Mouse (Mus musculus) hindbrain, embryonic 11.5 days (tissue): ENCODE data around the gene Nr1i3. TPM values are rescaled to one million over a fixed set of nuclear protein-coding genes. Genes with fewer than 3 reads are reported as not detected.

ENCODE experiments used
- ATAC-seq: fragments of 200-750 bp; cut with Nextera tagmentation; 2 replicates; pipeline ENCODE4 v1.8.0; 2017; ENCODE audit warnings: mild to moderate bottlenecking, moderate TSS enrichment, moderate library complexity; ENCODE audit not compliant: low FRiP score
- DNase-seq: peaks from one replicate; pipeline ENCODE4 v3.0.0-alpha.2; 2015; ENCODE audit warnings: low spot score
- H3K27ac ChIP-seq: fragments of 300-500 bp; sonication (generic); 2 replicates; pipeline ENCODE4 v1.5.1; 2014; ENCODE audit warnings: mild to moderate bottlenecking, low read depth, low read length
- H3K27me3 ChIP-seq: fragments of 300-500 bp; sonication (generic); 2 replicates; pipeline ENCODE4 v1.6.1; 2014; ENCODE audit warnings: mild to moderate bottlenecking, low read length, moderate library complexity, mixed read lengths; ENCODE audit not compliant: control insufficient read depth, insufficient read depth
- H3K36me3 ChIP-seq: fragments of 300-500 bp; sonication (generic); 2 replicates; pipeline ENCODE4 v1.6.1; 2014; ENCODE audit warnings: mild to moderate bottlenecking, low read length, moderate library complexity, mixed read lengths; ENCODE audit not compliant: control insufficient read depth, insufficient read depth
- H3K4me1 ChIP-seq: fragments of 300-500 bp; sonication (generic); replicated peaks from 2 replicates; pipeline ENCODE4 v1.6.1; 2014; ENCODE audit warnings: low read length, mixed read lengths; ENCODE audit not compliant: control insufficient read depth, insufficient read depth
- H3K4me2 ChIP-seq: fragments of 300-500 bp; sonication (generic); replicated peaks from 2 replicates; pipeline ENCODE4 v1.6.1; 2014; ENCODE audit warnings: mild to moderate bottlenecking, low read depth, low read length
- H3K4me3 ChIP-seq: fragments of 300-500 bp; sonication (generic); 2 replicates; pipeline ENCODE4 v1.5.1; 2014; ENCODE audit warnings: low read depth, low read length
- H3K9ac ChIP-seq: fragments of 300-500 bp; sonication (generic); 2 replicates; pipeline ENCODE4 v1.6.1; 2014; ENCODE audit warnings: low read depth, low read length
- H3K9me3 ChIP-seq: fragments of 300-500 bp; sonication (generic); 2 replicates; pipeline ENCODE4 v1.6.1; 2016; ENCODE audit warnings: low read length; ENCODE audit not compliant: control insufficient read depth
- WGBS: fragments of 180-500 bp; shearing (Covaris S2); extraction: QIAGEN DNeasy Blood & Tissue Kit; methylation state at CpG from one replicate; pipeline ENCODE4 v1.1.7; 2014; 5-methylcytosine and 5-hydroxymethylcytosine counted together
- polyA plus RNA-seq: library from polyadenylated mRNA; unstranded; fragments of >200 nt; fragmentation: Nextera tagmentation; extraction: Ambion mirVana; gene quantifications from 2 replicates; pipeline ENCODE4 v1.2.1, GENCODE M21; 2014

Gene Nr1i3
- polyA plus RNA-seq, 1 experiment from 2014 or later: 0.17 TPM

DNA sequence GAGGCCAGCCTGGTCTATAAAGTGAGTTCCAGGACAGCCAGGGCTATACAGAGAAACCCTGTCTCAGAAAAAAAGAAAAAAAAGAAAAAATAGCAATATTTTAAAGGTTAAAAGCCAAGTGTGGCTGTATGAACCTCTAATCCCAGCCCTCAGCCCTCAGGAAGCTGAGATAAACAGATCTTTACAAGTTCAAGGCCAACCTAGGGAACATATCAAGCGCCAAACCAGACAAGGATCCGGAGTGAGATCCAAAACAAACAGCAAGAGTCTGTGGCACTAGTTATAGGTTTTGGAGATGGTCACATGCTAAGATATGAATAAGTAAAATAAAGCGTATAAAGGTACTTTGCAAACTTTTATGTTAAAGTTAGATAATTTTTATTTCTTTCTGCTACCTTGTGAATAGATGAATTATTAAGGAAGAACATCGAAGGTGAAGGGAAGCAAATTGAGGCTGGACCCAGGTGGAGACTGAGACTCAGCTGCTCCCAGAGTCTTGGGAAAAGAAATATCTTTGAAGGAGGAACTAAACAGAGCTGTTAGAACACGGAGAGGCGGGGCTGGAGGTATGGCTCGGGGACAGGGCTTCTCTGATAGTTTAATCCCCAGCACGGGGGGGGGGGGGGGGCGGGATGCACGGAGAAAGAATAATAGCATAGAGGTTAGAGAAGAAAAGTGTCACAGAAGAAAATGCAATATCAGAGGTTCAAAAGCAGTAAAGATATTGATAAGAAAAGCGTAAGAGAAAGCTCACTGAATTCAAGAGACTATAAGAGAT lies 10.1 kb upstream of the Nr1i3 start:
- Histone ChIP-seq H3K27ac (no peak overlapping the region), H3K27me3 (no peaks in the 10 kb centered on the region), H3K4me3 (no peak overlapping the region), H3K4me1 (no peaks in the 10 kb centered on the region), H3K9ac (no peak overlapping the region), H3K4me2 (no peak overlapping the region), H3K36me3 (no peaks in the 10 kb centered on the region), H3K9me3 (no peaks in the 10 kb centered on the region)
- ATAC-seq (no peak), DNase-seq (no peak)
- WGBS: 67% methylated on average over 9 of the region's 11 CpGs

DNA sequence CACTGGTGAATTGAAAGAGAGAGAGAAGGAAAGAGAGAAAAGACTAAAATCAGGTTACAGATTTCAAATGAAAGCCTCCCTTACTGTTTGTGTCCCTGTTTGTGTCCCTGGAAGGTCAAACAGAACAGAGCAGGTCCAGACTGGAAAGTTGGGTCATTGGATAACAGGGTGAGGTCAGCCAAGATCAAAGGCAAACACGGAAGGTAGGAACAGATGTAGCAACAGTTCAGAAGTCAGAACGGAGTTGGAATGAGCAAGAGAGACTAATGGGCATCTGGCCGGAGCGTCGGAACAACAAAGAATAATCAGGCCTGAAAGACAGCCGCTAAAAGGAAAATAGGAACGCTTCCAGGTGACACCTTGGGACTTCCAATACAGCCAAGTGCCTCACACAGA lies 9.5 kb upstream of the Nr1i3 start:
- no peaks in the 10 kb centered on the region for H3K36me3 ChIP-seq
- H3K27me3 ChIP-seq: no peaks in the 10 kb centered on the region
- DNase-seq (no peak), ATAC-seq (no peak)
- no peak overlapping the region for H3K9ac ChIP-seq
- no peak overlapping the region for H3K27ac ChIP-seq
- H3K4me2 ChIP-seq: no peak overlapping the region
- no peak overlapping the region for H3K4me3 ChIP-seq
- WGBS: 69% methylated on average over 7 of the region's 7 CpGs
- H3K9me3 ChIP-seq: no peaks in the 10 kb centered on the region
- no peaks in the 10 kb centered on the region for H3K4me1 ChIP-seq

DNA sequence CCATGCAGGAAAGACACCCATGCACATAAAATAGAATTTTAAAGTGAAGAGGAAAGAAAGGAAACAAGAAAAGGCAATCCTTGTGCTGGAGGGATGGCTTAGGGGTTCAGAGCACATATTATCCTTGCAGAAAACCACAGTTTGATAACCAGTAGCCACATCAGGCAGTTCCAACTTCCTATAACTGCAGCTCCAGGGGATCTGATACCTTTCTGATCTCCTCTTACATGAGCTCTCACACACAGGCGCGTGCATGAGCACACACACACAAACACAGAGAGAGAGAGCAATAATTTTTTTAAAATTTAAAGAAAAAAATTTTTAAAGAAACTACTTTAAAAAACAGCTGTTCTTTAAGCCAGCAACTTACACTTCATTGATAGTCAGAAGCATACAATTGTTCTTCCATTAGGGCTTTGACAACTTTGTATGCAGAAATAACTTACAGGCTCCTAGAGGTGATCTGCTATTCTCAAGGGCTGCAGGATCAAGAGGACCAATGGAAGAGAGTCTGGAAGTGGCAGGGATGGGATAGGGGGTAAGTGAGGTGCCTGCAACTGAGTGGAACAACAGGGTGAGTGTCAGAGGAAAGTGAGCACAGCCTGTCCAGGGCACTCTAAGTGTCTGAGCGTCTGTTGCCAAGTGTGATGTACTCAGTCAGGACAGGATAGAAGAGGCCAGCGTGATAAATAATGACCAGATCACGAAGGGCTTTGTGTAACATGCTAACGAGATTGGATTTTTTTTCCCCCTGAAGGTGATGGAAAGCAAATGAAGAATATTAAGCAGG lies 7.9 kb upstream of the Nr1i3 start:
- Histone ChIP-seq H3K9ac (no peak overlapping the region), H3K4me1 (no peaks in the 10 kb centered on the region), H3K4me3 (no peak overlapping the region), H3K36me3 (no peaks in the 10 kb centered on the region), H3K27me3 (no peaks in the 10 kb centered on the region), H3K27ac (no peak overlapping the region), H3K9me3 (no peaks in the 10 kb centered on the region), H3K4me2 (no peak overlapping the region)
- 67% methylated on average over 6 of the region's 6 CpGs for WGBS
- DNase-seq (no peak), ATAC-seq (no peak; the same call in 1 of the 2 replicates)

DNA sequence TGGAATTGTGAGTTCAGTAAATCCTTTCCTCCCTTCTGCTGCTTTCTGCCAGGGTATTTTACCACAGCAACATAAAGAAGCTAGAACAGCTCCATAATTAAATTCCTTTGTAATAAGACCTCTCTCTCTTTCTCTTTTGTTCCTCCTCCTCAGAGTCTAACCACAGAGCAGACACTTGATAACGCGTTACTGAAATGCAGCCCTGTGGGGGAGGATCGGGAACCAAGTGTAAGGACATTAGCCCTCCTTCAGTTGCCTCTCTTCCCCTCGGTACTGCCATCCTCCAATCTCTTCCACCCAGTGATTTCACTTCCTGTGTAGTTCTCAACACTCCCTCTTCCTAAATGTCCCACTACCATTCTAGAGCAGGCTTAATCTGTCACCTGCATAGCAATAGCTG lies 4.4 kb upstream of the Nr1i3 start:
- DNase-seq (no peak), ATAC-seq (no peak)
- Histone ChIP-seq H3K27ac (no peak overlapping the region), H3K9me3 (no peaks in the 10 kb centered on the region), H3K4me2 (no peak overlapping the region), H3K27me3 (no peaks in the 10 kb centered on the region), H3K9ac (no peak overlapping the region), H3K36me3 (no peaks in the 10 kb centered on the region), H3K4me1 (no peaks in the 10 kb centered on the region), H3K4me3 (no peak overlapping the region)
- 43% methylated on average over 4 of the region's 4 CpGs for WGBS

DNA sequence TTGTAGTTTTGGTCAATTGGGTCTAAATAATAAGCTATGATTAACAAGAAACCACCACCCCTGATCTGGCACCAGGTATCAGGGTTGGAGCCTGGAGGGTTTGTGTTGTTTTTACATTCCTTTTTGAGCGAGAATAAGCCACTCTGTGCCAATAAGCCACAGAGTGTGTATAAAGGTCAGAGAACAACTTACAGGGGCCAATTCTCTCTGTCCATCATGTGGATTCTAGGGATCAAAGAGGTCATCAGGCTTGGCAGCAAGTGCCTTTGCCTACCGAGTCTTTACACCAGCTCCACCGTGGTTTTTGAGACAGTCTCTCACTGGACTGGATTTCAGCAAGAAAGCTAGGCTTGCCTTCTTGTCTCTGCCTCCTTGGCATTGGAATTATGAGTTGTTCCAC lies 916 bp upstream of the Nr1i3 start:
- no peak for DNase-seq
- no peaks in the 10 kb centered on the region for H3K27me3 ChIP-seq
- H3K4me1 ChIP-seq: no peaks in the 10 kb centered on the region
- H3K4me3 ChIP-seq: no peak overlapping the region
- no peak overlapping the region for H3K4me2 ChIP-seq
- WGBS: 55% methylated on average over 3 of the region's 3 CpGs
- H3K9ac ChIP-seq: no peak overlapping the region
- no peak for ATAC-seq
- H3K27ac ChIP-seq: no peak overlapping the region
- H3K36me3 ChIP-seq: no peaks in the 10 kb centered on the region
- H3K9me3 ChIP-seq: no peaks in the 10 kb centered on the region

DNA sequence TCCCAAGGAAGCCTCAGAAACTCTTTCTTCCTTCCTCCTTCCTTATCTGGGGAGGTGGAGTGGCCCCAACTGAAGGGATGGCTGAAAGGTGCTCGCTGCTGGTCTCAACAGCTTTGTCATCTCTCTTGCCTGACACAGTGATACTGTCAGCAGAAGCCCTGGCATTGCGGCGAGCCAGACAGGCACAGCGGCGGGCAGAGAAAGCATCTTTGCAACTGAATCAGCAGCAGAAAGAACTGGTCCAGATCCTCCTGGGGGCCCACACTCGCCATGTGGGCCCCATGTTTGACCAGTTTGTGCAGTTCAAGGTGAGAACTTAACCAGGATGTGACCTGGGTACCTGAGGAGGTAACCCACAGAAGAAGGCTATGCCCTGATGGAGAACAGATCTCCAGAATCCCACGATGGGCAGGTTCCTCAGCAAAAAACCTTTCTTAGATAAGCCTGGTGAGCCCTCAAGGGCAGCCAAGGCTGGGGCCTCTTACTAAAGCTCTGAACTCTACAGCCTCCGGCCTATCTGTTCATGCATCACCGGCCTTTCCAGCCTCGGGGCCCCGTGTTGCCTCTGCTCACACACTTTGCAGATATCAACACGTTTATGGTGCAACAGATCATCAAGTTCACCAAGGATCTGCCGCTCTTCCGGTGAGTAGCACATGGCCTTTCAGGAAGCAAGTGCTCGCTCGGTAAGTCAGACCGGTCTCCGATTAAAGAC lies 2.6 kb downstream of the Nr1i3 start:
- DNase-seq (no peak), ATAC-seq (no peak)
- H3K4me1 ChIP-seq: peaks cover 3% of the 10 kb centered on the region; the same call in 1 of the 2 replicates
- H3K9ac ChIP-seq: no peak overlapping the region
- no peaks in the 10 kb centered on the region for H3K36me3 ChIP-seq
- H3K27ac ChIP-seq: no peak overlapping the region
- H3K4me3 ChIP-seq: no peak overlapping the region
- H3K9me3 ChIP-seq: no peaks in the 10 kb centered on the region
- H3K4me2 ChIP-seq: no peak overlapping the region
- 91% methylated on average over 18 of the region's 18 CpGs for WGBS
- no peaks in the 10 kb centered on the region for H3K27me3 ChIP-seq

DNA sequence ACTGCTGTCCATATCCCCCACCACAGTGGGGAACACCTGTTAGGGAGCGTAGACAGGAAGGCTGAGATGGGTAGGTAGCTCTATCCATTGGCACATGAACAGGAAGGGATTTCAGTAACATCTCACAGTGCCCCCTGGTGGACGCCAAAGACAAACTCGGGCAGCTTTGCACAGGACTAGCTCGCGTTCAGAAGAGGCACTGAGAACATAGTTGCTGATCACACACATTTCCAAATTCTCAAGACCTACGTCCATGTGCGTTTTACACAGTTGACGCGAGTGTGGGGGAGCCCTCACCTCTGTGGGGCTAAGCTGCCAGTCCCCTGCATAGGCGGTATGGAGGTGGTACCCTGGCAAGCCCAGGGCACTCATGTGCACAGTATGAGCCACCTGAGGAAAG lies 7.1 kb downstream of the Nr1i3 start:
- Histone ChIP-seq H3K27ac (no peak overlapping the region), H3K27me3 (no peaks in the 10 kb centered on the region), H3K4me3 (no peak overlapping the region), H3K9me3 (no peaks in the 10 kb centered on the region), H3K4me1 (peaks cover 7% of the 10 kb centered on the region; the same call in 1 of the 2 replicates), H3K36me3 (no peaks in the 10 kb centered on the region), H3K9ac (no peak overlapping the region), H3K4me2 (peak overlapping the region; percentile 58; the same call in 1 of the 2 replicates)
- 12% methylated on average over 10 of the region's 10 CpGs for WGBS
- peak; percentile 91 for DNase-seq
- ATAC-seq: peak; percentile 30; the same call in 1 of the 2 replicates

DNA sequence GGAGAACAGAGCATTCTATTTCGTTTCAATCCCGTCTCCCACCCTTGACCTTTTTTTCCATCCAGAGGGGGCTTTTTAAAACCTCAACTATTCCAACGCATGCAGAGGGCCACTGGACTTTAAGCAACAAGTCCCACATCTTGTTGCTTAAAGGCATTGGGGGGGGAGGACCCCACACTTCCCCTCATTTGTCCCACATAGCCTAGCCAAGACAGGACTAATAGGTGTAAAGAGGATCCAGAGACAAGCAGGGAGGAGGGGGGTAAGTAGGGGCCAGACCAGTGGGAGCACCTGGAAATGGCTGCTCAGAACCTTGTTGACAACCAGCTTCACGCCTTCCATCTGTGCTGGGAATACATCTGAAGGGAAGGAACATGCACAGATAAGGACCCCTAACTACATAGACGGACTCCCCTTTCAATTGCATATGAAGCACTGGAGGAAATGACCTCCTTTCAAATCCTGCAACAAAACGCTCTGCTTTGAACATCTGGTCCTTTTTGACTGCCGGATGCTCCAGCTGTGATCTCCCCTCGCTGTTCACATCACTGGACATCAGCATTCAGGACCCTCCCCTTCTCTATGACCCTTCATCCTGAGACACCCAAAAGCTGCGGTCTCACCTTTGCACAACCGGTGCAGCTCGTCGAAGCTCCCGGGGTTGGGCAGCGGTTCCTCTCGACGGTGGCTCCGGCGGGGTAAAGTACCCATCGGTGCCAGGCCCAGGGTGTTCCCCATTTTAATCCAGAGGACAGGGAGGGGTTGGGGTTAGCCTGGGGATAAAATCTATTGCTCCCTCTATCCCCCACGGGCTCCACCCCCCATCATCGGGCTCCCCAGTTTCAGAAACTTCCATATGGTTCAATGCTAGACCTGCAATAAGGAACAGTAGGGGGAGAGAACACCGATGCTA lies 7.8 kb downstream of the Nr1i3 start:
- Histone ChIP-seq H3K27ac (no peak overlapping the region), H3K36me3 (no peaks in the 10 kb centered on the region), H3K9ac (peak overlapping the region; percentile 52), H3K4me3 (peak overlapping the region; percentile 43), H3K9me3 (no peaks in the 10 kb centered on the region), H3K4me2 (peak overlapping the region; percentile 58), H3K4me1 (peaks cover 7% of the 10 kb centered on the region; the same call in 1 of the 2 replicates), H3K27me3 (no peaks in the 10 kb centered on the region)
- peak; percentile 6; the same call in 1 of the 2 replicates for ATAC-seq
- 7% methylated on average over 22 of the region's 22 CpGs for WGBS
- peak; percentile 31 for DNase-seq
